Mouse (Mus musculus): ENCODE results near the gene Tlx2.

- TF ChIP-seq CTCF (conservative IDR thresholded peaks at IDR 0.05 in 1 of 2, IDR thresholded peaks at IDR 0.05 in 1 of 2; ENCODE audit: low read depth in 2 of 2, low read length in 2 of 2): no peak
- TF ChIP-seq KAT2A (IDR thresholded peaks at IDR 0.05; ENCODE audit: insufficient replicate concordance, low read length): no peak
- TF ChIP-seq POLR2A (IDR thresholded peaks at IDR 0.05; ENCODE audit: low read depth, low read length): no peak
- TF ChIP-seq ELF1 (IDR thresholded peaks at IDR 0.05; ENCODE audit: low read depth, low read length): no peak
- no peak for TF ChIP-seq MAFK (IDR thresholded peaks at IDR 0.05; ENCODE audit: insufficient replicate concordance, low read length)
- no peak for TF ChIP-seq NELFE (IDR thresholded peaks at IDR 0.05; ENCODE audit: low read depth, low read length)
These were observed 17.8 kb upstream of the Tlx2 start for GRCm38 (mm10) chr6:83087926-83088260.

Data from CH12.LX (cell line).